Mouse (Mus musculus) thymus, adult 2 months (tissue): ENCODE results near the gene Pcdh11x.

Experiments
- CTCF ChIP-seq: fragments of 200-500 bp; IDR thresholded peaks from 2 replicates; pipeline ENCODE4 v1.5.1; 2012; ENCODE audit warnings: mild to moderate bottlenecking, control low read depth, low read length, moderate library complexity, borderline replicate concordance; ENCODE audit not compliant: control insufficient read depth, poor library complexity, insufficient read depth; ENCODE audit errors: extremely low read depth
- POLR2A ChIP-seq: fragments of 200-500 bp; IDR thresholded peaks from 2 replicates; pipeline ENCODE4 v1.6.1; 2012; ENCODE audit warnings: mild to moderate bottlenecking, low read length, control low read depth, moderate library complexity; ENCODE audit not compliant: control insufficient read depth, poor library complexity, insufficient read depth; ENCODE audit errors: extremely low read depth

- TF ChIP-seq POLR2A (no peak), CTCF (no peak)
Measured at GRCm38 (mm10) chrX:120292832-120293750, 3.0 kb downstream of the Pcdh11x start.
